Mouse (Mus musculus): ENCODE data around the gene Ankib1.
"Not testable (repeated sequence)": the region's sequence is repeated elsewhere in the genome, so short reads cannot be mapped to it uniquely, and the experiment has no call there.

Gene Ankib1

DNA sequence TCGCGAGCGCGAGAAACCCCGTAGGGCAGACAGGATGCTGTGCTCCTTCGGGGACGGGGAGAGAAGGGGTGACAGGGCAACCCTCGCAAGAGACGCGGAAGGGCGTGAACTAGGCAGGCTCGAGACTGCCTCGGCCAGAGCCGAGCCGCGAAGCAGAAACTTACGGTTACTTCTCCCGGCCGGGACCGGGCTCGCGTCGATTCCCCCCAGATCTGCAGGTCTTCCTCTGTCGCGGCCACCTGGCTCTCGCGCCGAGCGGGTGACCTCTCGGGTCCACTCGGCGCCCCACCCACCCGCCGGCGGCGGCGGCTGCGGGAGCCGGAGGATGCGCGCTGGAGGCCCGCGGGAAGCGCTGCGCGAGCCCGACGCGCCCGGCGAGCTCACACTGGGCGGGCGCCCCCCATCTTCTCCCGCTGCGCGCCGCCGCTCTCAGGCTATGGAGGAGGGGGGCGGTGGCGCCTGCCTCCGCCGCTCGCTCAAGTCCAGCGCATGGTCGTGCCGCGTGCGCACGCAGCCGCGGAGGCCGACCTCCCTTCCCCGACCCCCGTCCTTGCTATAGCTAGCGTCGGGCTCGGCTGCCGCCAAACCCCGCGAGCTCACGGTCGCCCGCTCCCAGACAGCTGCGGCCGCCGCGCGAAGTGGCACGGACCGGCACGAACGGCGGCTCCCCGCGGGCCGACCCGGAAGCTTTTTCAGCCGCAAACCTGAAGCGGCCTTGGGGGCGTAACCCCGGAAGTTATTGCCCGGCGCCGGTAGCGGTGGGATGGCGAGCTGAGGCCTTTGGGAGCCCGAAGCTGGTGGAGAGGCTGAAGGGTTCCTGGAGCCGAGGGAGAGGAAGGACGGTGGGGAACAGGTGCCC is at the start of gene Ankib1, which contains the start of gene Krit1:
Gene Ankib1, minus strand, starts transcription at position 493 of the 859 bp plus-strand sequence.
Gene Krit1, plus strand, starts transcription at position 752 of the 859 bp plus-strand sequence.
- Histone ChIP-seq H3K27me3 (ENCODE audit: control insufficient read depth, insufficient read depth, low read length, poor library complexity, severe bottlenecking) (no peaks in the 10 kb centered on the region), H3K36me3 (ENCODE audit: control insufficient read depth, insufficient read depth, low read length, poor library complexity, severe bottlenecking) (0 out of 2 replicates have a peak, but pooled peaks cover 3% of the 10 kb centered on the region)
- DNase-seq (ENCODE audit: low read depth, low spot score) = peak; percentile 88

DNA sequence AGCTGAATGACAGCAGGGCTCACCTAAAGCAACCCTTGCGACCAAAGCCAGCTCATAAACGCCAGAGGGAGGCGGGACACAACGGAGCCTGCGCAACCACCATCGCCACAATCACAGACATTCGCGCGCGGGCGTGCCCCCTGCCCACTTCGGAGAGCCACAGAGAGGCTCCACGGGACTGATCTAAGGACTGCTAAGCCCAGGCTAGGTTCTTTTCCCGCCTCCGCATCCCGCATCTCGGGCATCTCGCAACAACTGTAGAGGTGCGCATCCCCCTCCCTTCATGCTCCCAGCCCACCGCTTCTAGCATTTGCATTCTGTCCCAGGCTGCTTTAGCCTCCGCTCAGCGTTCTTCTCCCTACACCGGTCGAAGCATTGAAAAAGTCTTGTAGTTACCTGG is 42.3 kb upstream of the Ankib1 start, which contains the start of gene Lrrd1:
Gene Lrrd1, plus strand, starts transcription at position 148 of the 400 bp plus-strand sequence.
- no peak for DNase-seq (ENCODE audit: low read depth, low spot score)
- peaks cover 8% of the 10 kb centered on the region; the same call in 1 of the 2 replicates for H3K36me3 ChIP-seq (ENCODE audit: control insufficient read depth, insufficient read depth, low read length, poor library complexity, severe bottlenecking)
- H3K27me3 ChIP-seq (ENCODE audit: control insufficient read depth, insufficient read depth, low read length, poor library complexity, severe bottlenecking) = no peaks in the 10 kb centered on the region

DNA sequence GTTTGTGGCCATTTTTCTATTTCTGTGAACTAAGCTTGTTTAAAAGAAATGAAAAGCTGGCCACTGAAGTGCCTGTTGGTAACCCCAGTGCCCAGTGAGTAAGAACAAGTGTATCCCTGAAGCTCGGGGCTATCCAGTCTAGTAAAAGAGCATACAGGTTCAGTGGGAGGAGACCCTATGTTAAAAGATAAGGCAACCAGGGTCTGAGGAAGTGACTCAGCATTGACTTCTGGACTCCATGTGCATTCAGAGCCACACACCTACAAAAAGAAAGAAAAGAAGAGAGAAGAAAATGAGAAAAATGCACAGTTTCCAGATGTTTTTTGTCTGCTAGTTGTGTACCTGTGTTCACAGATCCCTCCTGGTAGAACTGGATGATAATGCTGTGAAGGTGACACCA is 31.4 kb upstream of the Ankib1 start:
- no peaks in the 10 kb centered on the region for H3K27me3 ChIP-seq (ENCODE audit: control insufficient read depth, insufficient read depth, low read length, poor library complexity, severe bottlenecking)
- peaks cover 17% of the 10 kb centered on the region for H3K36me3 ChIP-seq (ENCODE audit: control insufficient read depth, insufficient read depth, low read length, poor library complexity, severe bottlenecking)
- DNase-seq (ENCODE audit: low read depth, low spot score) = no peak

DNA sequence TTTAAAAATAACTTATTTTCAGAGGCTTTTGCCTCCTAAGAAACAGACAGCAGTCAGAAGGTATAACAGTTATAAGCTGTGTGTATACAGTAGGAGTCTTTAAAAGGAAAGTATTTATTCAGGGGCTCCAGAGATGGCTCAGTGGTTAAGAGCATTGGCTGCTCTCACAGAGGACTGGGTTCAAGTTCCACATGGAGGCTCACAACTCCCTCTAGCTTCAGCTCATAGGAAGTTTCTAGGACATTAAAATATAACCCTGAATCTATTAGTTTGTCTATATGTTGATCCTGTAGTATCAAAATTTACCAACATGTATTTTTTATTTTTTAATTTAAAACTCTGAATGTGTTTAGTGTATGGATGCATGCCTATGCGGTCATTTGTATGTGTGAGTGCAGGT is 5.7 kb upstream of the Ankib1 start:
- Histone ChIP-seq H3K36me3 (ENCODE audit: control insufficient read depth, insufficient read depth, low read length, poor library complexity, severe bottlenecking) (peaks cover 6% of the 10 kb centered on the region; the same call in 1 of the 2 replicates), H3K27me3 (ENCODE audit: control insufficient read depth, insufficient read depth, low read length, poor library complexity, severe bottlenecking) (no peaks in the 10 kb centered on the region)
- peak; percentile 16 for DNase-seq (ENCODE audit: low read depth, low spot score)

DNA sequence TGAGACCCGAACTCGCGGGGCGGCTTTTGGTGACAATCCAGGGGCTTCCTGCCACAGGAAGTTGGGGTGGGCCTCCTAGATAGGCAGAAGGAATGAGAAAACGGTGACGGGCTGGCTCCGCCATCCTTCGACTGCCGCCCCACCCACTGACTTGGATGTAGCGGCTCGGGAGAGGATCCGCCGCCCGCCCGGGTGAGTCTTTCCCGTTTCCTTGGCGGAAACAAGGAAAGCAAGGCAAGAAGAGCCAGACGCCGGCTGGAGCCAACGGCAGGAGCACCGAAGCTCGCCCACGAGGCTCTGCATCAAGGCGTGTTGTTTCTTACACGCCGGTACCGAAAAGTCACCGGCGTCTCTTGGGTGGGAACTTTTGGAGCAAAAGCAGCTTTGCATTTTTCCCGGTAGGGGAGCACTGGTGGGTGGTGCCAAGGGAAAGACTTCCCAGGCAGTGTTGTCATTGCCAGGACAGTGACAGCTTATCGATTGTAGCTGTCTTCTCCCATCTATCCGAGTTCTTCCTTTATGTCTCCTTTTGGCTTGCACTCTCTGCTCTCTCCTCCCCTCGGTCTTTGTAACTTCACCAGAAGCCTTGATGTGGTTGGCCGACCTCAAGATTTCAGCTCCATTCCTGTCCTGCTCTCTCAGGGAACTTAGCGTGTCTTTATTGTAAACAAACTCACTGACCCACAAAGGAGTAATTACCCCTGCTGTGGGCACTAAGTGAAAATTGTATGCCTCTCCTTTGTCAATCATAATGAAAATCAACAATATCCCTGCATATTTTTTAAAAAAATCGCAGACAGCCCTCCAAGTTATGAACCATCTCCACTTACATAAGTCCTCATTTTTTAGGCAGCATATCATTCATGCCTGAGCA is 804 bp upstream of the Ankib1 start:
- Histone ChIP-seq H3K36me3 (ENCODE audit: control insufficient read depth, insufficient read depth, low read length, poor library complexity, severe bottlenecking) (0 out of 2 replicates have a peak, but pooled peaks cover 3% of the 10 kb centered on the region), H3K27me3 (ENCODE audit: control insufficient read depth, insufficient read depth, low read length, poor library complexity, severe bottlenecking) (no peaks in the 10 kb centered on the region)
- peak; percentile 8 for DNase-seq (ENCODE audit: low read depth, low spot score)

DNA sequence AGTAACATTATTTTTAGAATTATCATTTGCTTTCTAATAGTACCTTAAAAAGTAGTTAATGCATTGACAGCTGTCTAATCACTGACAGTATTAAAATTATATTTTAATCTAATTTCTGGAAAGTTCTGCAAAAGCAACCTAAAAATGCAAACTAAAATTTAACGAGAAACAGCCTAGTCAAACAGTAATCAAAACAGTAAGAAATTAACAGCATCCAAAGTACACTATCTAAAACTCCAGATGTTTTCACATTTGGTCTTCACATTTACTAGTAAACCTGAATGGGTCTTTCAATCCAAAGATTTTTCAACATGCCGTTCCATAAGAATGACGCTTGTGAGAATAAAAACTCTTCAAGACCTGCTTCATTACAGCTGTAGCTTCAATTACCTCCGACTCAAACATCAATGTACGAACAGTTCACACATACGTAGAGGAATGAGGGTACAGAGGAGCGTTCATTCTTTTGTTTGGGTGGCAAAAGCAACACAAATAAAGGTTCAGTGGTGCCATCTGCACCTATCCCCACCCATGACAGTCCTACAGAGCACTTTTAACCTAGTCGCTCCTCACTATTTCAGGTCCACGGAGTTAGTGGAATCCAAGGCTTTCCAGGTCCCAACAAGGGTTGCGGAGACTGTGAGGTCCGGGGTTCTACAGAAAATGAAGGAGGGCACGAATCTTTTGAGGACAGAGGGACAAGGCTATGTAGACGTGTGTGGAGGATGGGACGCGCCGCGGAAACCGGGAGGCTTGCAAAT is 873 bp downstream of the Ankib1 start:
- Histone ChIP-seq H3K27me3 (ENCODE audit: control insufficient read depth, insufficient read depth, low read length, poor library complexity, severe bottlenecking) (no peaks in the 10 kb centered on the region), H3K36me3 (ENCODE audit: control insufficient read depth, insufficient read depth, low read length, poor library complexity, severe bottlenecking) (no peaks in the 10 kb centered on the region)
- peak; percentile 16 for DNase-seq (ENCODE audit: low read depth, low spot score)

DNA sequence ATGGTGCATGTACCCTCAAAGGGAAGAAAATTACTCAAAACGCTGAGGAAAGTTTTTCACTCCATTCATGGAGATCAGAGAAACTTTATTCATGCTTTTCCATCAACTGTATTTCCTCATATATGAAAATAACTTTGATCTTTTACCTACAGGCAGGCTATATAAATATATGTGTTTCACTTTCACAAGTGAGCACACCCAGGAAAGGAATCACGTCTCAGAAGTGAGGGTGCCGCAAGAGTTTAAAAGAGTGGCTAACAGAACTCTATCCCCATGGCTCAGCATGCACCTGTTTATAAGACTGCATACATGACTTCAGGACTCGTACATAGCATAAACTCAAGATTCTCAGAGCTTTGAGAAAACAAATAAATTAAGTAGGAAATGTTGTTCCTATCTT is 1.8 kb downstream of the Ankib1 start:
- peak; percentile 25 for DNase-seq (ENCODE audit: low read depth, low spot score)

GRCm38 (mm10) chr5:3800041-3800440 is 2.7 kb downstream of the Ankib1 start:
- no peaks in the 10 kb centered on the region for H3K27me3 ChIP-seq (ENCODE audit: control insufficient read depth, insufficient read depth, low read length, poor library complexity, severe bottlenecking)
- DNase-seq (ENCODE audit: low read depth, low spot score) = peak; percentile 4
- H3K36me3 ChIP-seq (ENCODE audit: control insufficient read depth, insufficient read depth, low read length, poor library complexity, severe bottlenecking) = no peaks in the 10 kb centered on the region

More for the DNA sequence above, 1.8 kb downstream of the Ankib1 start:
- Histone ChIP-seq H3K36me3 (ENCODE audit: control insufficient read depth, insufficient read depth, low read length, poor library complexity, severe bottlenecking) (no peaks in the 10 kb centered on the region), H3K27me3 (ENCODE audit: control insufficient read depth, insufficient read depth, low read length, poor library complexity, severe bottlenecking) (no peaks in the 10 kb centered on the region)

DNA sequence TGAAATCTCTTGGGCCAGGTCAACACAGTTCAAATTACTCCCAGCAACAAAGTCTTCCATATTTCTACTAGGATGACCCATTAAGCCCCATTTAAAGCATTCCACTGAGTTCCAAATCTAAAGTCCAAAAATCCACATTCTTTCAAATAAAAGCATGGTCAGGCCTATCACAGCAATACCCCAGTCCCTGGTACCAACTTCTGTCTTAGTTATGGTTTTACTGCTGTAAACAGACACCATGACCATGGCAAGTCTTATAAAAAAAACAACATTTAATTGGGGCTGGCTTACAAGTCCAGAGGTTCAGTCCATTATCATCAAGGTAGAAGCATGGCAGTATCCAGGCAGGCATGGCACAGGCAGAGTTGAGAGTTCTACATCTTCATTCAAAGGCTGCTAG is 4.1 kb downstream of the Ankib1 start:
- H3K27me3 ChIP-seq (ENCODE audit: control insufficient read depth, insufficient read depth, low read length, poor library complexity, severe bottlenecking); H3K36me3 ChIP-seq (ENCODE audit: control insufficient read depth, insufficient read depth, low read length, poor library complexity, severe bottlenecking); DNase-seq (ENCODE audit: low read depth, low spot score): not testable (repeated sequence)

DNA sequence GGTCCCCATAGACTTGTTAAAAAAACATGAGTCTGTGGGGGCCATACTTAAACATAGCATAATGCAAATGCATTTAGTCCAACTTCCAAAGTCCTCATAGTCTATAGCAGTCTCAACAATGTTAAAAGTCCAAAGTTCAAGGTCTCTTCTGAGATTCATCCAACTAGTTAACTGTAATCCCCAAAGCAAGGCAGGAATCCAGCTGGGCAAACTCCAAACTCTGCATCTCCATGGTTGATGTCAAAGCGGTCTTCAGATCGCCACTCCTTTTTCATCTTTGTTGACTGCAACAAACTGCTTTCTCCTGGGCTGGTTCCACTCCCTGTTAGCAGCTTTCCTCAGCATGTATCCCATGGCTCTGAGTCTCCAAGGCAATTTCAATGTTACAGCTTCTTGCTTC is 5.6 kb downstream of the Ankib1 start:
- not testable (repeated sequence) for H3K36me3 ChIP-seq (ENCODE audit: control insufficient read depth, insufficient read depth, low read length, poor library complexity, severe bottlenecking); DNase-seq (ENCODE audit: low read depth, low spot score); H3K27me3 ChIP-seq (ENCODE audit: control insufficient read depth, insufficient read depth, low read length, poor library complexity, severe bottlenecking)

GRCm38 (mm10) chr5:3791048-3791447 is 11.7 kb downstream of the Ankib1 start:
- Histone ChIP-seq H3K36me3 (ENCODE audit: control insufficient read depth, insufficient read depth, low read length, poor library complexity, severe bottlenecking) (no peaks in the 10 kb centered on the region), H3K27me3 (ENCODE audit: control insufficient read depth, insufficient read depth, low read length, poor library complexity, severe bottlenecking) (no peaks in the 10 kb centered on the region)
- no peak for DNase-seq (ENCODE audit: low read depth, low spot score)

- Histone ChIP-seq H3K27me3 (ENCODE audit: control insufficient read depth, insufficient read depth, low read length, poor library complexity, severe bottlenecking) (no peaks in the 10 kb centered on the region), H3K36me3 (ENCODE audit: control insufficient read depth, insufficient read depth, low read length, poor library complexity, severe bottlenecking) (no peaks in the 10 kb centered on the region)
- DNase-seq (ENCODE audit: low read depth, low spot score) = no peak
Measured at GRCm38 (mm10) chr5:3787548-3787947, 15.2 kb downstream of the Ankib1 start.

GRCm38 (mm10) chr5:3784751-3785496 is 17.8 kb downstream of the Ankib1 start:
- no peaks in the 10 kb centered on the region for H3K36me3 ChIP-seq (ENCODE audit: control insufficient read depth, insufficient read depth, low read length, poor library complexity, severe bottlenecking)
- H3K27me3 ChIP-seq (ENCODE audit: control insufficient read depth, insufficient read depth, low read length, poor library complexity, severe bottlenecking) = no peaks in the 10 kb centered on the region
- no peak for DNase-seq (ENCODE audit: low read depth, low spot score)
